Mouse (Mus musculus): ENCODE data around the gene Ppp1r15b. TPM values are rescaled to one million over a fixed set of nuclear protein-coding genes. Genes with fewer than 3 reads are reported as not detected.
A peak's percentile ranks its signal among the peaks of the same experiment; 100 is the strongest.

Ppp1r15b gene
- polyA plus RNA-seq, 1 experiment from 2014 or later: 35.8 TPM

DNA sequence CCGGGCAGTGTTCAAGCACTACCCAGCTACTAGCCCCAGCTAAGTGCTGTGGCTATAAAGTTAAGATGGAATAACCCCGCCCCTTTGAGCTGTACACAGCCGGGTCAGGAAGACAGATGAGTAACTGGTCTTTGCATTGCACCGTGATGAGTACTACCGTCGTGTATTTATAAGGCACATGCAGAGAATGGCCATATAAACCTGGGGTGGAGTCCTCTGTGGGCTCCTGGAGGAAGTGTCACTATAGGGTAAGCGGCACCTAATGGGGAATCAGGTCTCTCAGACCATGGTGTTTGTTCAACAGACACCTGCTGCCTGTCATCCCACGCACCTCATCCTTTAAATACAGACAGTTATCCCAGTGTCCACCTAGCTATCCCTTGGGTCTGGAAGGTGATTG lies 32.0 kb downstream of the Ppp1r15b start:
- H3K4me1 ChIP-seq (replicated peaks): peaks cover 19% of the 10 kb centered on the region
- no peaks in the 10 kb centered on the region for H3K9me3 ChIP-seq (replicated peaks)
- peaks cover 95% of the 10 kb centered on the region for H3K27me3 ChIP-seq
- no peak overlapping the region for H3K4me2 ChIP-seq
- ATAC-seq (ENCODE audit: low read depth) (no peak), DNase-seq (no peak)
- H3K27ac ChIP-seq: no peak overlapping the region
- no peaks in the 10 kb centered on the region for H3K36me3 ChIP-seq
- 37% methylated on average over 8 of the region's 8 CpGs for WGBS (ENCODE audit: insufficient replicate concordance)
- H3K9ac ChIP-seq: no peak overlapping the region
- no peak overlapping the region for H3K4me3 ChIP-seq (replicated peaks)

DNA sequence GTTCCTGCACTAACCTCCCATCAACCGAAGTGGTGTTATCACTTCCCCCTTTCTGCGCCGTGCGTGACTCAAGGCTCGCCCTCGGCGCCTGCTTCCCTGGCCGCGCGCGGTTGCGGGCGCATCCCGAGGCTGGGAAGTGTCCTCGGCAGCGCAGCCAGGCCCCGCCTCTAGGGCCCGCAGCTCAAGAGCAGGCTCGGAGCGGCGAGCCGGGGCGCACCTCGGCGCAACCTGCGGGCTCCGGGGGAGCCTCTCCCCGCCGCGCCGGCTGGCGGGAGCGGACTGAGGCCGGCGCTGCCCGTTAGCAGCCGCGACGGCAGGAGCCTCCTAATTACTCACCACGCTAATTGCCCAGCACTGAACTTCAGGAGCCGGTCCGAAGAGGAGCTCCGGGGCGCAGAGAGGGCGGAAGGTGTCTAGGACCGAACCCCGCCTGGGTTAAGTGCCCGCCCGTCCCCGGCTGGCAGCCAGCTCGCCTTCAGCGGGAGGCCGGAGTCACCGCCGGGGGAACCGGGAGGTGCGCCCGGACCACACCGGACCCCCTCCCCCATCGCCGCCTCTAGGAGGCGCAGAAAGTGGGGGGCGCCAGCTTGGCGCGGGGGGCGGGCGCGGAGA lies 33.0 kb downstream of the Ppp1r15b start, which contains the start of gene Plekha6:
Plekha6 (plus strand) TSS at position 391 of the 612 bp plus-strand sequence.
- DNase-seq: no peak
- Histone ChIP-seq H3K36me3 (no peaks in the 10 kb centered on the region), H3K9me3 (replicated peaks) (no peaks in the 10 kb centered on the region), H3K4me2 (peak within 1 kb of the TSS; percentile 71), H3K27ac (no peak within 1 kb of the TSS), H3K4me1 (replicated peaks) (peaks cover 25% of the 10 kb centered on the region), H3K9ac (peak within 1 kb of the TSS; percentile 43; the same call in 1 of the 2 replicates), H3K4me3 (replicated peaks) (peak within 1 kb of the TSS; percentile 53), H3K27me3 (peaks cover 97% of the 10 kb centered on the region)
- no peak for ATAC-seq (ENCODE audit: low read depth)
- WGBS (ENCODE audit: insufficient replicate concordance): under 1% methylated on average over 68 of the region's 68 CpGs

DNA sequence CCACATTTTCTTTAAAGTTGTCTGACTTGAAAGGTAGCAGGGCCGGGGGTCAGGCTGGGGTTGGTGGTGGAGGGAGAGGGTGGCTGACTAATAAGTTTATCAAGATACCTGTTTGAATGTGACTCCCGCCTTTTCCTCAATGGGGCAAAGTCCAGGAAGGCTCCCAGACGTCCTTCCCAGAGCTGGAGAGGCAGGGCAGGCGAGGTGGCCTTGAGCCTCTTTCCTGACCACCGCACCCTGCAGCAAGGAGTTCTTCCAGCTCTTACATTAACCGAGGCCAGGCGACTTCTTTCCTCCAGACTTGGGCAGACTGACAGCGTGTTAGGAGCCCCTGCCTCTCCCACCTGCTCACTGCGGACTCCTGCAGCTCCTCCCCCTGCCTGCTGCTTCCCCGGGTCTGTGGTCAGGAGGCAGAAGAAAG lies 33.7 kb downstream of the Ppp1r15b start:
- under 1% methylated on average over 10 of the region's 10 CpGs for WGBS (ENCODE audit: insufficient replicate concordance)
- Histone ChIP-seq H3K9ac (no peak overlapping the region), H3K4me3 (replicated peaks) (peak overlapping the region; percentile 53), H3K4me1 (replicated peaks) (peaks cover 25% of the 10 kb centered on the region), H3K4me2 (peak overlapping the region; percentile 71), H3K9me3 (replicated peaks) (no peaks in the 10 kb centered on the region), H3K27ac (no peak overlapping the region), H3K36me3 (no peaks in the 10 kb centered on the region), H3K27me3 (peaks cover 93% of the 10 kb centered on the region)
- ATAC-seq (ENCODE audit: low read depth) (no peak), DNase-seq (no peak)

DNA sequence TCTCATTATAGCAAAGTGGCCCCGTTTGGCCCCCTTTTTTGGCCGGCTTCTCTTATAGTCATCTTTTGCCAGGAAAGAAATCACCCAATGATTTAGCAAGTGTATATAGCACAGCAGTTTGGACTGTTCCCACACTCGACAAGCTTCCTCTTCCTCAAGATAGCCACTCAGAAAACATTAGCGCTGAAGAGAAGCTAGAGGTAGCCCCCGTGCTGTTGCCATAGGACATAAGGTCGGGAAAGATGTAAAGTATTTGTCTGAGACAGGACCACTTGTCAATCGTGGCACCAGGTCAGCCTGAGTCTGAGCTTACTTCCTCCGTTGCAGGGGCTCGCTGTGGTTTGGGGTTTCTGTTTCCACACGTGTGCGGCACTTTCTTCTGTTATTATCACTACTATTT lies 34.2 kb downstream of the Ppp1r15b start:
- no peak for ATAC-seq (ENCODE audit: low read depth)
- Histone ChIP-seq H3K9ac (no peak overlapping the region), H3K36me3 (no peaks in the 10 kb centered on the region), H3K4me1 (replicated peaks) (peaks cover 25% of the 10 kb centered on the region), H3K9me3 (replicated peaks) (no peaks in the 10 kb centered on the region), H3K4me3 (replicated peaks) (0 out of 2 replicates have a peak overlapping the region, but pooled peaks have one; percentile 53), H3K4me2 (peak overlapping the region; percentile 71; the same call in 1 of the 2 replicates), H3K27me3 (peaks cover 96% of the 10 kb centered on the region), H3K27ac (no peak overlapping the region)
- DNase-seq: no peak
- WGBS (ENCODE audit: insufficient replicate concordance): 9% methylated on average over 11 of the region's 11 CpGs

- peaks cover 68% of the 10 kb centered on the region for H3K27me3 ChIP-seq
These were observed 37.5 kb downstream of the Ppp1r15b start for GRCm38 (mm10) chr1:133168318-133169060.

DNA sequence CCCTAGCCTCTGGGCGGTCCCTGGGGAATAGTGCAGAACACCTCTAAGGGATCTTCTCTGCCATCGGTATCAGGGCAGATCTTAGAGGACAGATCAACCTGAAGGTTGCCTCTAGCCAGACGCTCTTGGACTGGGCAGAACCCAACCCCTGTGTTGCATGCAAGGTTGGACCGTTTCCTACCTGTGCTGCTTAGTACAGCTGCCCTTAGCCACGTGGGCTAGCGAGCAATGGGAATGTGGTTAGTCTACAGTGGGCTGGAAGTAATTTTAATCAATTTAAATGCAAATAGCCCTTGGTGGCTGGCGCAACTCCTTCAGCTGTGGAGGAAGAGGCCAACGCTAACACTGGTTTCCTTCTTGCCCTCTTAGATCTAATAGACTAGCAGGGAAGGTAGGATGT lies 39.3 kb downstream of the Ppp1r15b start:
- Histone ChIP-seq H3K27me3 (peaks cover 54% of the 10 kb centered on the region), H3K36me3 (no peaks in the 10 kb centered on the region), H3K9me3 (replicated peaks) (no peaks in the 10 kb centered on the region), H3K4me2 (no peak overlapping the region), H3K9ac (no peak overlapping the region), H3K4me3 (replicated peaks) (no peak overlapping the region), H3K27ac (no peak overlapping the region), H3K4me1 (replicated peaks) (peaks cover 6% of the 10 kb centered on the region)
- ATAC-seq (ENCODE audit: low read depth) (no peak), DNase-seq (no peak)
- WGBS (ENCODE audit: insufficient replicate concordance): 63% methylated on average over 8 of the region's 8 CpGs

More at GRCm38 (mm10) chr1:133168318-133169060, 37.5 kb downstream of the Ppp1r15b start:
- Histone ChIP-seq H3K9ac (no peak overlapping the region), H3K4me3 (replicated peaks) (no peak overlapping the region), H3K4me1 (replicated peaks) (peaks cover 21% of the 10 kb centered on the region), H3K9me3 (replicated peaks) (no peaks in the 10 kb centered on the region), H3K36me3 (no peaks in the 10 kb centered on the region), H3K27ac (no peak overlapping the region), H3K4me2 (peak overlapping the region; percentile 28)
- ATAC-seq (ENCODE audit: low read depth): no peak
- DNase-seq: peak; percentile 24
- 40% methylated on average over 19 of the region's 19 CpGs for WGBS (ENCODE audit: insufficient replicate concordance)

DNA sequence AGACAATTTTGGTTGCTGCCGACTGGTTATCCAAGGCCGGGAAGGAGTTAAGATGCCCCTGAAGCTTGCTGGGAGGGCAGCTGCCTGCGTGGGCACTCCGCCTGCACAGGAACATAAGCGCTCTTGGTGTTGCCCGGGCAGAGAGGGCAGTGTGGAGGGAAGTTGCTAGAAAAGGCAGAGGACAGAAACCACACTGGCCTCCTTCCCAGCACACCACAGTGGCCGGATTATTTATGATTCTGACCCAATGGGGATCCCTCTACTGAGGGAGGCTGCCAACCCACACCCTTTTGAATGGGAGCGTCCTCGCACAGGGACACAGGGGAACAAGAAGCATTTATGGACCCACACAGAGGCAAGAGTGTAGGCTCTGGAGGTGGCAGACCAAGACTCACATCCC lies 40.4 kb downstream of the Ppp1r15b start:
- WGBS (ENCODE audit: insufficient replicate concordance): 71% methylated on average over 9 of the region's 9 CpGs
- H3K27ac ChIP-seq: no peak overlapping the region

GRCm38 (mm10) chr1:133175150-133175549 lies 44.2 kb downstream of the Ppp1r15b start:
- DNase-seq (no peak), ATAC-seq (ENCODE audit: low read depth) (no peak)
- Histone ChIP-seq H3K9ac (no peak overlapping the region), H3K4me1 (replicated peaks) (peaks cover 6% of the 10 kb centered on the region), H3K27ac (no peak overlapping the region), H3K4me3 (replicated peaks) (no peak overlapping the region), H3K36me3 (no peaks in the 10 kb centered on the region), H3K9me3 (replicated peaks) (no peaks in the 10 kb centered on the region), H3K27me3 (peaks cover 30% of the 10 kb centered on the region), H3K4me2 (no peak overlapping the region)
- 50% methylated on average over 6 of the region's 6 CpGs for WGBS (ENCODE audit: insufficient replicate concordance)

More for the DNA sequence above, 40.4 kb downstream of the Ppp1r15b start:
- ATAC-seq (ENCODE audit: low read depth) (no peak), DNase-seq (no peak)
- peaks cover 46% of the 10 kb centered on the region for H3K27me3 ChIP-seq
- H3K36me3 ChIP-seq: no peaks in the 10 kb centered on the region
- H3K4me3 ChIP-seq (replicated peaks): no peak overlapping the region
- H3K4me2 ChIP-seq: no peak overlapping the region
- H3K9me3 ChIP-seq (replicated peaks): no peaks in the 10 kb centered on the region
- H3K9ac ChIP-seq: no peak overlapping the region
- H3K4me1 ChIP-seq (replicated peaks): peaks cover 6% of the 10 kb centered on the region

GRCm38 (mm10) chr1:133177480-133178172 lies 46.7 kb downstream of the Ppp1r15b start:
- Histone ChIP-seq H3K9ac (no peak overlapping the region), H3K4me2 (no peak overlapping the region), H3K27ac (no peak overlapping the region), H3K9me3 (replicated peaks) (no peaks in the 10 kb centered on the region), H3K4me1 (replicated peaks) (peaks cover 15% of the 10 kb centered on the region), H3K27me3 (peaks cover 48% of the 10 kb centered on the region), H3K4me3 (replicated peaks) (no peak overlapping the region), H3K36me3 (no peaks in the 10 kb centered on the region)
- DNase-seq (peak; percentile 20), ATAC-seq (ENCODE audit: low read depth) (no peak)
- 31% methylated on average over 8 of the region's 8 CpGs for WGBS (ENCODE audit: insufficient replicate concordance)

GRCm38 (mm10) chr1:133178732-133179440 lies 47.9 kb downstream of the Ppp1r15b start:
- no peak for ATAC-seq (ENCODE audit: low read depth)
- H3K27ac ChIP-seq: no peak overlapping the region
- H3K27me3 ChIP-seq: peaks cover 58% of the 10 kb centered on the region
- H3K4me1 ChIP-seq (replicated peaks): peaks cover 16% of the 10 kb centered on the region
- H3K36me3 ChIP-seq: no peaks in the 10 kb centered on the region
- H3K4me2 ChIP-seq: no peak overlapping the region
- no peaks in the 10 kb centered on the region for H3K9me3 ChIP-seq (replicated peaks)
- 63% methylated on average over 11 of the region's 11 CpGs for WGBS (ENCODE audit: insufficient replicate concordance)
- no peak overlapping the region for H3K4me3 ChIP-seq (replicated peaks)
- DNase-seq: no peak
- H3K9ac ChIP-seq: no peak overlapping the region
